Comparison of ENCODE assay signal across 8 mouse cellular contexts in genomic region chr13:89668069-89668468, GRCm38 (mm10).
DNase-seq lines count a peak whose midpoint lies in the region; ATAC-seq lines count a peak whose summit lies in the region.

No protein-coding gene starts in this region.

- 86% methylated on average over 1 of the region's 1 CpGs for WGBS in embryonic facial prominence, embryonic 11.5 days
- 83% methylated on average over 1 of the region's 1 CpGs for WGBS in embryonic facial prominence, embryonic 10.5 days
- 70% methylated on average over 1 of the region's 1 CpGs for WGBS in forebrain, embryonic 12.5 days

- H3K36me3 ChIP-seq in embryonic facial prominence, embryonic 11.5 days (replicated peaks; ENCODE audit: control insufficient read depth, insufficient read depth, low read depth, low read length) = no peaks in the 10 kb centered on the region; the same call in none of the 2 replicates
- H3K36me3 ChIP-seq in embryonic facial prominence, embryonic 10.5 days (replicated peaks) = peaks cover 87% of the 10 kb centered on the region
- H3K36me3 ChIP-seq in forebrain, embryonic 12.5 days (replicated peaks) = peaks cover 25% of the 10 kb centered on the region

- H3K9ac ChIP-seq in embryonic facial prominence, embryonic 11.5 days (replicated peaks; ENCODE audit: low read length) = no peak overlapping the region
- H3K9ac ChIP-seq in forebrain, embryonic 12.5 days = no peak overlapping the region

- 0 out of 2 replicates have a peak, but pooled peaks have one; percentile 72 for ATAC-seq in embryonic facial prominence, embryonic 11.5 days (replicated peaks; ENCODE audit: insufficient number of reproducible peaks, low FRiP score, low TSS enrichment, low read depth)
- ATAC-seq in forebrain, embryonic 12.5 days (ENCODE audit: low FRiP score) = peak; percentile 36; the same call in 1 of the 2 replicates
- 0 out of 2 replicates have a peak, but pooled peaks have one; percentile 31 for ATAC-seq in monocyte, adult 5-6 weeks (replicated peaks; ENCODE audit: insufficient number of reproducible peaks, low FRiP score, low TSS enrichment, poor library complexity, severe bottlenecking)

- H3K27me3 ChIP-seq in embryonic facial prominence, embryonic 11.5 days (ENCODE audit: control insufficient read depth, insufficient read depth, low read length) = no peaks in the 10 kb centered on the region
- no peaks in the 10 kb centered on the region for H3K27me3 ChIP-seq in embryonic facial prominence, embryonic 10.5 days (replicated peaks; ENCODE audit: low read depth, poor library complexity, severe bottlenecking)
- H3K27me3 ChIP-seq in forebrain, embryonic 12.5 days = no peaks in the 10 kb centered on the region

- peak; percentile 53 for DNase-seq in embryonic facial prominence, embryonic 11.5 days (ENCODE audit: low spot score)
- DNase-seq in embryonic facial prominence, embryonic 10.5 days (ENCODE audit: low spot score) = no peak
- DNase-seq in right cerebral cortex, adult 2 months (ENCODE audit: low spot score in 2 of 2) = peak; percentile 48 to 51
- no peak for DNase-seq in right cerebral cortex, postnatal 25 days
- peak; percentile 52 for DNase-seq in kidney, postnatal 14 days
- DNase-seq in frontal cortex, postnatal 14 days (ENCODE audit: low spot score in 2 of 2) = no peak

- H3K4me2 ChIP-seq in embryonic facial prominence, embryonic 11.5 days (ENCODE audit: low read depth, low read length) = no peak overlapping the region
- H3K4me2 ChIP-seq in forebrain, embryonic 12.5 days = no peak overlapping the region

- H3K4me3 ChIP-seq in embryonic facial prominence, embryonic 11.5 days (ENCODE audit: low read depth, low read length) = no peak overlapping the region
- H3K4me3 ChIP-seq in embryonic facial prominence, embryonic 10.5 days = no peak overlapping the region
- no peak overlapping the region for H3K4me3 ChIP-seq in forebrain, embryonic 12.5 days (replicated peaks)

- H3K27ac ChIP-seq in embryonic facial prominence, embryonic 11.5 days (replicated peaks; ENCODE audit: low read depth, low read length) = no peak overlapping the region
- no peak overlapping the region for H3K27ac ChIP-seq in embryonic facial prominence, embryonic 10.5 days (replicated peaks)
- H3K27ac ChIP-seq in forebrain, embryonic 12.5 days = no peak overlapping the region

- H3K4me1 ChIP-seq in embryonic facial prominence, embryonic 11.5 days (ENCODE audit: control insufficient read depth, insufficient read depth, low read length) = no peaks in the 10 kb centered on the region
- H3K4me1 ChIP-seq in embryonic facial prominence, embryonic 10.5 days = peaks cover 5% of the 10 kb centered on the region
- H3K4me1 ChIP-seq in forebrain, embryonic 12.5 days = peaks cover 6% of the 10 kb centered on the region

- no peaks in the 10 kb centered on the region for H3K9me3 ChIP-seq in embryonic facial prominence, embryonic 11.5 days (replicated peaks; ENCODE audit: control insufficient read depth, low read length)
- no peaks in the 10 kb centered on the region for H3K9me3 ChIP-seq in embryonic facial prominence, embryonic 10.5 days
- no peaks in the 10 kb centered on the region for H3K9me3 ChIP-seq in forebrain, embryonic 12.5 days

Comparison
In these comparisons a context has a peak if more than half of its experiments do, and no peak if none do; other contexts are left out.
1. DNase-seq: peak in embryonic facial prominence, embryonic 11.5 days (single experiment), right cerebral cortex, adult 2 months (2 of 2) and kidney, postnatal 14 days (single experiment); none in embryonic facial prominence, embryonic 10.5 days (single experiment), right cerebral cortex, postnatal 25 days (single experiment) and frontal cortex, postnatal 14 days (0 of 2).
2. Peak in every context shown above with its lines, with median percentiles within 50 percentile points of each other: ATAC-seq.